Mouse (Mus musculus) hindlimb bud, embryonic 11.5 days (tissue): Measurements from ENCODE around the gene Fbxl17.

Source experiments
- DNase-seq: peaks from one replicate; pipeline ENCODE4 v3.0.0-alpha.2; 2012; ENCODE audit warnings: low read depth, low spot score; ENCODE audit errors: extremely low spot score

The Fbxl17 gene

DNA sequence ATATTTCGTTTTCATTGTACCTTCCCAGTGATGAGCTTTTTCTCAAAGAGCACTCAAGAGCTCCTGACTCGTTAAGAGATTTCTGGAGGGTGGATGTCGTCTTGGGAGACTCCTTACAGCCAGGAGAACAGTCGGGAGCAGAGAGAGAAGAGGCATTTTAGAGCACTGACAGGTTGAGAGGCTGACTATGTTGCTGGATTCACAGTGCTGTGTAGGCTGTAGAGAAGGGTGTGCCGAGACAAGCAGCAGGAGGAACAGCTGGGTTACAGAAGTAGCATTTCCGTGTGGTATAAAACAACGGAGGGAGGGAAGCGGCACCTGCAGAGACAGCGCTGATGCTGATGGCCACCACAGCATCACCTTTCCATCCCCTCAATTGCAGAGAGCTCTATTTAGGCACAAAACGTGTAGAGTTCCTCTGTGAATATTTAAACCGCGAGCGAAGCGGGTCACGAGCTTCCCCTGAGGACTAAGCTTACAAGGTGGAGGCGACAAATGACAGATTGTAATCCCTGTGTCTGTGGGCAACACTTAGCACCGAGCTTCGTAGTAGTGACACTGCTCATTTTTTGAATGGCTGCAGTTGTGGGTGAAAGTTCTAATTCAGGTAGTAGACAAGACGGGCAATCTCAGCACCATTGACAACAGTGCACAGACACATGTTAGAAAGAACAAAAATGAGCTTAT is 385.3 kb downstream of the Fbxl17 start:
- DNase-seq: no peak

DNA sequence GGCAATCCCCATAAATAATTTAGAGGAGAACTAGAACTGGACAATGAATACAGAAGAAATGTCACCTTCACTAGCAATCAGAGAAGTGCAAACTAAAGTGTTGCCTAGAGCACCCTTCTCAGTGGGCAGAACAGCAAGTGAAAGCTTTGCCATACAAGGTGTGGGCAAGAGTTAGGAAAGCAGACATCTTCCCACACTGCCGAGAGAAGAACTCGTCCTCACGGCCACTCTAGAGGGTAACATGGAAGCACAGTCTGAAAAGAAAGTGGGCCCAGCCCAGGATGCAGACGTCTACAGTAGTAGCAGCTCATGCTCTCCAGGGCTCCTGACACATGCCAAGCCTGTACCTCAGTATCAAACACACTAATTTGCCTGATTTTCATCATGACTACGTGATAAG is 387.0 kb downstream of the Fbxl17 start:
- DNase-seq: no peak

DNA sequence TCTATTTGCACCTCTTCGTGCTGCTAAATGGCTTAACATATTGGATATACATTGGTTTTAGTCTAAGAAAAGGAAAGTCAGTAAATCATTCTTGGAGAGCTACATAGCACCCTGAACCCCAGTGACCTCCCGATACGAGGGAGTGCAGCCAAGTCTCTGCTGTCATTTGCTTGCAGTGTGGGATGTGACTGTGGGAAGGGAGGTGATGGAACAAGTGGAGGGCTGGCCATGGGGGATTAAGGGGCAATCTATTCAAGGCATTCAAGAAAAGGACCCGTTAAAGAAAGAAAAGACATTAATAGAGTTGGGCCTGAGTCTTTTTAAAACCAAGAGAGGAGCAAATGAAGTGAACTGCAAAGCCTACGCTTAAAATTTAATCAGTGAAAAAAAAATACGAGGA is 388.8 kb downstream of the Fbxl17 start:
- DNase-seq: no peak

DNA sequence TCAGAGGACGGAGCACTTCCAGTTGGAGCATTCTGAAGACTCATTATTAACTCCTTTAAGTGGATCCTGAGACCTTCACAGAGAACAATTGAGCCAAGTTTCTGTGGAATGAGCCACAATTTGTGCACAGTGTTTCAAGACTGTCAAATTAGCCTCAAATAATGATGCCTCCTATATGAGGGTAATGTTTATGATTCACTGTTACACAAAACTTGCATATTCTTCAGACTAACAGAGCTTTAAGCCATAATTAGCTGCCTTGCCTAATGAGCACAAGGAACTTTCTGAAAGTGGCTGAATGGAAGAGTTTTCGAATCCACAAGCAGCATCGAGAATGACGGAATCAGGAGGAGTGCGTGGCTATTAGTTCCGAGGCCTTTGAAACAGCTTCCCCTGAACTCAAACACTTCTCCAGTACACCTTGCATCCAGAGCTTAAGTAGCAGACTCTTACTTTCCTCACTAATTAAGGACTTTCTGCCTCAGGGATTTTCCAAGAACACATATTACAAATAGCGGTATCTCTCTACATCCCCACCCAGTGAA is 389.5 kb downstream of the Fbxl17 start:
- DNase-seq: no peak

DNA sequence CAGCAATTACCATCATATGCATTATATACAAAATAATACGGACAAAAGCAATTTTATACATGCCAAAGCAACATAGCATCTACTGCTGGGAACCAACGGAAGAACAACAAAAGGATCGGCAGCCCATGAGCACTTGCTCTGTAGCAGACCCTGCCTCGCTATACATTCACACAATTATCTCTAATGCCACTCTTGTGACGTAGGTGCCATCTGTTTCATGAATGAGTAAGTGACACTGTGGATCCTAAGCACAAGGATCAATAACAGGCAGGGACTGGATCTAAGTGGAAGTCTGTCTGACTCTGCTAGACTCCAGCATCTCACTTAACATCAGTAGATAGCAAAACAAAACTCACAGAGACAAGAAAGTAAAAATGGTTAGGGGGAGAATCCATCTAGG is 391.8 kb downstream of the Fbxl17 start:
- no peak for DNase-seq

DNA sequence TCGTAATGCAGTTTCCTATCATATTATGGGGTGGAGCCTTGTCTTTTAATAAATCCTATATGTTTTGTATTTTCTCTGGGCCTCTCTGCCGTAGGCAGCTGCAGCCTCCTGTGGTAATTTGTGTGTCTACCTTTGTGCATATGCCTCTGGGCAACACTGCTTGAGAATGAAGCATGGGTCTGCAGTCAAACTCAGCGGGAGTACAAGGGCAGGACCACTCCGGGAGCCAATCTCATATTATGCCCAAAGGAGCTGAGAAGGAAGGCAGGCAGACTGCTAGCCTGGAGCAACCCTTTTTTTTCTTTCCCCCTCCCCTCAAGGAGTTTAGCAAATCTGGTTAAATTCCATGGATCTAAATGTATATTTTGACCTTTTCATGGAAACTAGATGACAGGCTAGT is 392.3 kb downstream of the Fbxl17 start:
- no peak for DNase-seq

DNA sequence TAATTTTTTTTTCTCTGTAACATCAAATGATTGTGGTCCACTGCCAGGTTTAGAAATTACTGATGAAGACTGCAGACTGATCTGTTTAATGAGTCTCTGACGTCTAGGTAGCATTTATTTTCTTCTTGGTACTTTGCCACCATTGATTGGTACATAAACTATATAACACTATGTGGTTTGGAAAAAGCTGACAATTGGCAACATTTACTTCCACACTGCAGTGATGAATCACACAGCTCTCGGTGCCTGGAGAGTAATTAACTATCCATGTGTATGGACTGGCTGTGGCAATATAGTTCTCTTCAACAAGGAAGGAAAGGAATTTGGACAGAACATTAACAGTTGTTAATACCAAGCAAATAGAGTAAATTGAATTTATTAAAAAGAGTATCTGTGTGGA is 404.3 kb downstream of the Fbxl17 start:
- DNase-seq: no peak

DNA sequence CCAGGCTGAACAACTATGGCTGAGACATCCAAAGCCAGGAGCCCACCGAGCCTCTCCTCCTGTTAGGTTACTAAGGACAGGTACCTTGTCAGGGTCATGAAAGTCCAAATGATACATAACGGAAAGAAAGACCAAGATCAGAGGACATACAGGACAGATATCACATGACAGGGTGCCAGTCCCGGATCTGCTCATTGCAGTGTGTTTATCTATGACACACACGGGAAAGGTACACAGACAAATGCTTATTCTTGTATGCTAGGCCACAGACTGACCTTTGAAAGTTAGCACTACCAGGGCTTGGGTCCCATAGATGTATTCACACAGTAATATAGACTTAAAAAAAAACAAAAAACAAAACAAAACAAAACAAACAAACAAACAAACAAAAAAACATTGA is 404.8 kb downstream of the Fbxl17 start:
- no peak for DNase-seq

DNA sequence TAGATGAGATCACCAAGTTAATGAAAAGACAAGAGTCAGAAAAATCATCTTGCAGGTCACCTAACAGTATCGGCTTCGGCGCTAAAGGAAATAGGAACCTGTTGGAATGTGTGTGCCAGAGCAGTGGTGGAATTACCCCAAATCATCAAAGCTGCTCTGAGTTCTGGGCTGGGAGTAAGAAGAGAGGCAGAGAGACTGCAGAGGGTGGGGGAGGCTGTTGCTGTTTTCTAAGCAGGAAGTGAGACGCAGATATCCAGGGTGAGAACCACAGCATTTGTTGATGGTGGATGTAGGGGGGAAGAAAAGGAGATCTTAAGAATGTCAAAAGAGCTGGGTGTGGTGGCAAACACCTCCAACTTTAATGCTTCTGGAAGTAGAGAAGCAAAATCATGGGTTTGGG is 406.6 kb downstream of the Fbxl17 start:
- DNase-seq: no peak

DNA sequence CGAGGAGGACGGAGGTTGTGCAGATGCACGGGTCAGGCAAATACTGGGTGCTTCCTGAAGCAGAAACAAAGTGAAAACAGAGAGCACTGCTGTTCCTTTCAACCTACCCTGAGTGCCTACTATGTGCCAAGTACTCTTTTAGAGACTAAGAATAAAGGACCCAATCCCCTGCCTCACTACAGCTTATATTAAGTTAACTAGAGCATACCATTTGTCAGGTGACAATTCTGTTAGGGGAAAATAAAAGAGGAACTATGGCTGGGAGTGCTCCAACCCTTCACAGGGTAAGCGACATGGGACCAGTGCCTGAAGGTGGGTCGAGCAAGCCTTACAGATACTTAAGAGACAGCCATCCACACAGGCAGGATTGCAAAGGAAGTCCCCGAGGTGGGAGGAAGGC is 407.0 kb downstream of the Fbxl17 start:
- no peak for DNase-seq

DNA sequence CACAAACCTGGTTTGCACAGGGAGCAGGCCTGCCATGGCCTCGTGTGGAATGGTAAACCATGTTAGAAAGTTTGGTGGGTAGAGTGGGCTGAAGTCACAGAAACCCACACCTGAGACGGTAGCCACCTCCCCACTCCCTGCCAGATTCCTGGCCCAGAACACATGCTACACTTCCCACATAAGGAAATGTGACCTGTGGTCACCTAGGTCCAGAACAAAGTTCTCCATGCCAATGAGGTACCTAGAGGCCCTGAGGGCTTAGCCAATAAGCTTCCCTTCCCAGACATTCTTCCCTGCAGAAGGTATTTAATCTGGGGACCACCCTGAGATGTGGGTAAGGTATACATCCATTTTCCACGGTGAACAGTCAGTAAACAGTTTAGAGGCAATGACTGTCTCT is 409.7 kb downstream of the Fbxl17 start:
- no peak for DNase-seq

DNA sequence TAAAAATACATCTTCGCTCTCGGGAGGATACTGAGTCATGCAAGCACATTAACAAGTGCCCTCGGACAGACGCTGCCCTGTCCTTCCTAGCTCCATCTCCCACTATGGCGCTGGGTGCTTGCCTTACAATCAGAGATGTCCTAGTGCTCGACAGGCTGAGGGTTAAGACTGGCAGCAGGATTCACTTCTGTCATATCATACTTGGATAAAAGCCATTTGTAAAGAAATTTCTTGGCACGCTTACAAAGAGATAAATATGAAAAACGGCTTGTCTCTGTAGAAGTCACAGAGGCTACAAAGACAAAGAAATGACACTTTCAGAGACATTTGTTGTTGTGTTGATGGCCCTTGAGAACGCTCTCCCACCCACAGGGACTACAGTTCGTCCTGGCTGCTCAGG is 412.6 kb downstream of the Fbxl17 start:
- no peak for DNase-seq

DNA sequence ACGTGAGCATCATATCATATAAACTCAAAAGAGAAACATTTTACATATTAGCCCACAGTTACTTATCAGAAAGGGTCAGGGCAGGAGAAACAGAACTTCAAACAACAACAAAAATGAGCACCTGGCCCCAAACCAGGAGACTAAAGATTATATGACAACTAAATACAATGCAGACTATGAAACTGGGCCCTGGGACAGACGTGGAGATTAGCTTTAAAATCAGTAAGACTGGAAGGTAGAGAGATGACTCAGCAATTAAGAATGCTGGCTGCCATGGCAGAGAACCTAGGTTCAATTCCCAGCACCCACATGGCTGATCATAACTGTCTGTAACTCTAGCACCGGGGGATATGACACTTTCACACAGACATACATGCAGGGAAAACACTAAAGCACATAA is 413.3 kb downstream of the Fbxl17 start:
- no peak for DNase-seq

DNA sequence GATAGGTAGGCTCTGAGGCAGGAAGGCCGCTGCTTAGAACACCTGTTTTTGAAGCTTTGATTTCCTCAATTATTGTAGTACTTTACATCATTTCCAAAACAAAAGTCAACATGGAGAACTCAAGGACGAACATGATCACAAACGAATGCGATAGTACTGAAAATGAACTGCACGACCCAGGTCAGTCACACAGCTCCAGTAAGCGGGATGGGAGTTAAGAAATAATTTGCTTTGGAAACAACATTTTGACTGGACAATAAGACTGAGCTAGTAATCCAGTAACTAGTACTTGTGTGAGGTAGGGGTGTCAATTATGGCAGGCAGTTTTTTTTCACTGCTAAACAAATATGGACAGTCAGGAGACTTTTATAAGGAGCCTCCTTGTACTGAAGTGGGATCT is 414.6 kb downstream of the Fbxl17 start:
- no peak for DNase-seq

DNA sequence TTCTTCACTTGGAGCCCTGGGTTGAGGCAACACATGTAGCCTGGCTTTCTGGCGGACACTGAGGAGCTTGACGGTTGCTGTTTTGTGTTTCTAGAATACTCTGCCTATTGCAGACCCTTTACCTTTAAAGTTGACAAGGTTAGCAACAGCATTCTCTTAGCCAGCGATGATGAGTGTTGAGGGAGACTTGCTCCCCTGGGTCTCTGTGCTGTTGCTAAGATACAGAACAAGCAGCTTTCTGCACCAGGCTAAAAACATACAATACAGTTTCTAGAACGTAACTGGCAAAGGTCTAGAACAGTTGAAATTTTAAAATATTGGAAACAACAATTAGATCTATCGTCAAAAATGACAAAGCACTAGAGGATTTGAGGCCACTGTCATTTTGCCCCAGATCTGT is 420.7 kb downstream of the Fbxl17 start:
- DNase-seq: no peak

DNA sequence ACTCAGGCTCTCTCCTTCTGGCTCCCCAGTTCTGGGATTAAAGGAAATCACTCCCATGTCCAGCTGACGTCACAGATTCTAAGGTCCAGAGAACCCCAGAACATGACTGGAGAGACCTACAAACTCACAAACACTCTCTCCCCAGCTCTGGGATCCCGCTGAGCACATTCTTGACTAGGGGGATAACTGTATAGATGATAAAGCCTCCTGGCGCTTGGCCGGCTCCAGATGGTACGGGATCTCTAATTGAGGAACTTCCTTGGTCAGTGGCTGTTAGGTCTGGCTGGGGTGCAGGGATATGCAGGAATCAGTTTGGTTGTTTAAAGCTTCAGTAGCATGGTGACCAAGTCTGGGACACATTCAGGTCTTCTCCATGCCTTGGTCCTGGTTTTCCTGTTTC is 422.3 kb downstream of the Fbxl17 start:
- DNase-seq: no peak

DNA sequence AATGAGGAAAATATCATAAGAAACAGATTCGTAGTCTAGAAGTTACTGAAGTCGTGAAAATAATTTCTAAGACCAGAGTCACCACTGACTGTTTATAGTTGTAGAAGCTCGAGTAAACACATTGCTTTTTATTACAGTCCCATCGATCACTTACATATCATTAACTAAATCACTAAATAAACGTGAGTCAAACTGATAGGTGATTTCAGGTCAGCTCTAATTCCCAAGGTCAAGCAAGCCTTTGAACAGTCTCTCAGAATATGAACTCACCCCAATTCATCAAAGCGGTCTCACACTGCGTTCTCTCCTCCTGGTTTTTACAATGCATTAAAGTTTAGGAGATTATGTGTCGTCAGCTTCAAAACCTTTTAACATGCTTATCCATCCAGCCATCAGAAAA is 423.2 kb downstream of the Fbxl17 start:
- DNase-seq: no peak

DNA sequence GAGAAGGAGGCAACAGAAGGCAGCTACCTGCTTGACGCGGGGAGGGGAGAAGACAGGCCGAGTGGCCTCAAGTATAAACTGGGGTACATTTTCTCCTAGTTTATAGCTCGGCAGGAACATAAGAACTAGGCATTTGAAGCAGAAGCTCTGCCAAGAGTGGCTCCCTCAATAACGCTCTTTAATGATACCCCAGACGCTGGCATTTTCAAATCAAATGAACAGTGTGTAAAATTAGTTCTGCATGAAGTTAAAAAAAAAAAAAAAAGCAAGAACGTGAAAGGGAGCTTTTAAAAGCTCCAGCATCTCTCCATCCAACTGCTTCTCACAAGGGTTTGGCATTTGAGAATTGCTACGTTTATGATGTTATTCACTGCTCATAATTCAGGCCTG is 423.8 kb downstream of the Fbxl17 start:
- DNase-seq: no peak

DNA sequence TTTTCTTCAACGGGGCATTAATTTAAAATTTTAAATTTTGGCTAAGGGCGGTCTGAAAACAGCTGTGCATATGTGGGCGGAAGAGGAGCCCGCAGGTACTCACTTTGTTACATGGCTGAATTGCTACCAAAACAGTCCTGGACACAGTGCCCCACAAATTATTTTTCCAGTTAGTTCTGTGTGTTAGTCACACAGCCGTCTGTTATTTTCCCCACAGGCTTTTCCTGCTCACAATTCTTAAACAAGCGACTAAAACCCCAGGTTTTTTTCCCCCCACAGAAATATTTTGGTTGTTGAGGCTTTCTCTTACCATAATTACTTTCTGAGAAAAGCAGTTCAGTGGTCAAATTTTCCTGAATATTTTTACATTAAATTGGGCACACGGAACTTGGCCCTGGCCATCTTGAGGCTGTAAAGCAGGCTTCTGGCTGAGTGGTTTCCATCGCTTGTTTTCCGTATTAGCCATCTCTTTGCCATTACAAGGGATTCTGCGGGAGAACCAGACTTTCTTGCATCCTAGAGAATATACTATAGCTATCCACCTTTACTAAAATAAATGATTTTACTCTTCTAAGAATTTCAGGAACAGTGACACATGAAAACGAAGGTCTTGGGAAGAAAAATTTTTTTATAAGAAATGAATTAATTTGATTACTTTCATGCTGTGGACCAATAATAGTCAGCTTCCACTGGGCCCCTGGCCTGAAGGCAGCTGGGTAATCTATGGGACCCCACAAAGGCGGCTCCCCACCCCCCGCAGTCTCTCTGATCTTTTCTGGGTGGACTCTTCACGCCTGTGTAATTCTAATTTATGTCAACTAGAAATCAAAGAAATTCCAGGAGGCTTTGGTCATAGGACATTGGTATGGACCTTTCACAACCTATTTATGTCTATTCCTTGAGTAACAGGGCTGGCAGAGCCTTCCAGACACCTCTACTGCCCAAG is 424.5 kb downstream of the Fbxl17 start:
- no peak for DNase-seq

DNA sequence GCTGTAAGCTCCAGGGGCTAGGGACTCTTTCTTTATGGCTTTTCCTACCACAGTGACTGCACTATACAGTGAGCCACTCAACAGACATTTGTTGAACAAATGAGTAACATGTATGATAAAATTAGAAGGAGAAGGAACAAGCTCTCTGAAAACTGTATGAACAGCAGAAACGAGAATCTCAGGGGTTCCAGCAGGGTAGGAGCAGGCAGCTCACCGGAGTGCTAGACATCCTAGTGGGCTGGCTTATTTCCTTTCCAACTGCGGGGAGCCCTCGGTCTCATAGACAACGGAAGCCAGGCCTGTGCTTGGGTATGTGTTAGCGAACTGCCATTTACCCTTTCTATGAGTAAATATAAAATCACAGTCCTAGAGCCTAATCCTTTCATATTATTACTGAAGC is 426.5 kb downstream of the Fbxl17 start:
- no peak for DNase-seq

DNA sequence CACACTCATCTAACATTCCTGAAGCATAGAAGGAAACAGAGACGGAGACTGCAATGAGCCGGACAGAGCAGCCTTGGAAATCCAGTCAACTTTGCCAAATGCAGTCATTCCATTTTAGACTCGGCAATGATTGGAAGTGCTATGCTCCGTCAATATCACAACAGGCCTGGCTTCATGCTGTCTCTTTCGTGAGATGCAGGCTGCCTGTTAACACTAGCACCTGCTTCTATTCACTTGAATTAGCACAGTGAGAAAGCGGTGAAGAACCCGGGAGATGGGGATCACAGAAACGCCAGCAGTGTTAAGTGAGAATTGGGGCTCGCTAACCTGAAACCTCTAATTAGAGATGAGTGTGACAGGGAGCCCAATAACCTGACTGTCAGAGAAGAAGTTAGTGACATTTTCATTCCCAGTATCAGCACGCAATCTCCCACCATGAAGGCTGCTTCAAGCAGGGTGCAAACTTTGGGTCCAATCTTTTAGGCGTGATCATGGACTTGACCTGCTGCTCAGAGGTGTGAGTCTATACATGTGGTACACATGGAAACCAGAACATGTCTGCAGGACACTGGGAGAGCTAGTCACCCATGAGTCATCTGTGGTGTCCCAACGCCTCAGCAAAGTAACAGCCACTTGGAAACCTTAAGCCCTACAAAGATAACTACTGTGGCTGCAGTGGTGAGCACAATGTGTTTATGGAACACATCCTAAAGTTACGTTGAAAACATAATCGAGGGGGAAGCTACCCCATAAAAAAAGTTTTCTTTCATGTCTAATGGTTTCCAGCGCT is 428.5 kb downstream of the Fbxl17 start:
- DNase-seq: no peak
